Mouse (Mus musculus): Measurements from ENCODE around the gene Rgp1.

The Rgp1 gene

GRCm38 (mm10) chr4:43598650-43599380, 20.3 kb downstream of the Rgp1 start:
- ChIA-PET CTCF (interaction anchor here in 1 of 4 experiments (0.8 kb wide), 1 partner anchor 99 kb away, joined by 3 read pairs; the partner anchor contains the start of gene Arhgef39), POLR2A (interaction anchor here in 1 of 4 experiments (0.5 kb wide), 1 partner anchor 144 kb away, joined by 3 read pairs; no protein-coding TSS in a partner anchor)

- POLR2A ChIA-PET, result interaction anchor here in 2 of 4 experiments (1.0 kb wide), 2 partner anchors 21 to 69 kb away, joined by 3 read pairs; no protein-coding TSS in a partner anchor
- CTCF ChIA-PET, result interaction anchor here in 3 of 4 experiments (0.6 to 1.4 kb wide), 3 partner anchors 71 to 159 kb away, joined by 3 to 4 read pairs (median 3); no protein-coding TSS in a partner anchor
Measured at GRCm38 (mm10) chr4:43600195-43600934, 21.9 kb downstream of the Rgp1 start.

- POLR2A ChIA-PET, result interaction anchor here in 2 of 4 experiments (0.5 to 0.6 kb wide), 5 partner anchors 21 to 98 kb away, joined by 3 to 4 read pairs (median 3); partner anchors contain the start of gene Tln1 (in 1 of the 2)
- CTCF ChIA-PET, result interaction anchor here in 3 of 4 experiments (0.6 to 0.7 kb wide), 4 partner anchors 12 to 171 kb away, joined by 3 to 10 read pairs (median 4); no protein-coding TSS in a partner anchor
Measured at GRCm38 (mm10) chr4:43604099-43604498, 25.6 kb downstream of the Rgp1 start.

GRCm38 (mm10) chr4:43604751-43605685, 26.5 kb downstream of the Rgp1 start:
- ChIA-PET CTCF (interaction anchor here in 3 of 4 experiments (0.6 to 1.0 kb wide), 4 partner anchors 8 to 548 kb away, joined by 3 read pairs; no protein-coding TSS in a partner anchor), POLR2A (interaction anchor here in 1 of 4 experiments (0.5 kb wide), 1 partner anchor 45 kb away, joined by 3 read pairs; no protein-coding TSS in a partner anchor)

- POLR2A ChIA-PET, result interaction anchor here in 1 of 4 experiments (1.0 kb wide), 1 partner anchor 13 kb away, joined by 7 read pairs; no protein-coding TSS in a partner anchor
- CTCF ChIA-PET, result interaction anchor here in 1 of 4 experiments (0.6 to 0.7 kb wide), 2 partner anchors 7 to 158 kb away, joined by 3 read pairs; no protein-coding TSS in a partner anchor
Measured at GRCm38 (mm10) chr4:43612534-43612933, 34.0 kb downstream of the Rgp1 start.

- ChIA-PET CTCF (interaction anchor here in 1 of 4 experiments (0.7 kb wide), 1 partner anchor 8 kb away, joined by 3 read pairs; no protein-coding TSS in a partner anchor), POLR2A (interaction anchor here in 1 of 4 experiments (1.0 to 1.4 kb wide), 2 partner anchors 12 to 17 kb away, joined by 4 to 7 read pairs; no protein-coding TSS in a partner anchor)
Measured at GRCm38 (mm10) chr4:43613060-43613730, 34.7 kb downstream of the Rgp1 start.

GRCm38 (mm10) chr4:43620146-43620778, 41.7 kb downstream of the Rgp1 start:
- POLR2A ChIA-PET, result interaction anchor here in 2 of 4 experiments (0.6 kb wide), 2 partner anchors 13 to 58 kb away, joined by 3 to 5 read pairs; partner anchors contain the start of genes Creb3 (in 1 of the 2) and Tln1 (in 1 of the 2)

GRCm38 (mm10) chr4:43629106-43629817, 50.7 kb downstream of the Rgp1 start:
- ChIA-PET CTCF (interaction anchor here (0.5 to 3.5 kb wide), 69 partner anchors 8 to 328 kb away, joined by 3 to 26 read pairs (median 4); partner anchors contain the start of genes Olfr71 (in 2 of the 4), Tln1 (in 2 of the 4), Arhgef39 (in 1 of the 4) and Creb3 (in 1 of the 4)), POLR2A (interaction anchor here in 2 of 4 experiments (0.6 to 2.7 kb wide), 21 partner anchors 8 to 207 kb away, joined by 3 to 10 read pairs (median 4); partner anchors contain the start of genes Creb3 (in 2 of the 2), Gba2 (in 2 of the 2), Tln1 (in 2 of the 2) and Arhgef39 (in 1 of the 2))

More at GRCm38 (mm10) chr4:43620146-43620778, 41.7 kb downstream of the Rgp1 start:
- CTCF ChIA-PET, result interaction anchor here in 1 of 4 experiments (1.8 kb wide), 1 partner anchor 10 kb away, joined by 6 read pairs; no protein-coding TSS in a partner anchor

- ChIA-PET POLR2A (interaction anchor here in 3 of 4 experiments (0.5 to 2.7 kb wide), 27 partner anchors 7 to 246 kb away, joined by 3 to 10 read pairs (median 3); partner anchors contain the start of genes Creb3 (in 2 of the 3), Gba2 (in 2 of the 3), Tln1 (in 2 of the 3) and Arhgef39 (in 1 of the 3)), CTCF (interaction anchor here (0.5 to 3.5 kb wide), 77 partner anchors 9 to 327 kb away, joined by 3 to 26 read pairs (median 4); partner anchors contain the start of genes Olfr71 (in 2 of the 4), Tln1 (in 2 of the 4), Arhgef39 (in 1 of the 4) and Creb3 (in 1 of the 4))
Measured at GRCm38 (mm10) chr4:43630030-43630581, 51.6 kb downstream of the Rgp1 start.

GRCm38 (mm10) chr4:43630671-43631045, 52.1 kb downstream of the Rgp1 start:
- POLR2A ChIA-PET, result interaction anchor here in 3 of 4 experiments (0.5 to 2.7 kb wide), 19 partner anchors 12 to 245 kb away, joined by 3 to 10 read pairs (median 4); partner anchors contain the start of genes Creb3 (in 2 of the 3), Gba2 (in 2 of the 3), Tln1 (in 2 of the 3) and Arhgef39 (in 1 of the 3)
- CTCF ChIA-PET, result interaction anchor here (0.5 to 3.5 kb wide), 61 partner anchors 10 to 327 kb away, joined by 3 to 26 read pairs (median 4); partner anchors contain the start of genes Olfr71 (in 2 of the 4), Arhgef39 (in 1 of the 4), Creb3 (in 1 of the 4) and Gba2 (in 1 of the 4)

- POLR2A ChIA-PET, result interaction anchor here in 3 of 4 experiments (0.6 to 2.7 kb wide), 12 partner anchors 10 to 205 kb away, joined by 3 to 8 read pairs (median 4); partner anchors contain the start of genes Creb3 (in 1 of the 3) and Tln1 (in 1 of the 3)
Measured at GRCm38 (mm10) chr4:43631046-43631955, 52.8 kb downstream of the Rgp1 start, which contains the start of gene Npr2. Gene Npr2, plus strand, starts transcription at chr4:43631935.

GRCm38 (mm10) chr4:43631956-43632920, 53.7 kb downstream of the Rgp1 start:
- CTCF ChIA-PET, result interaction anchor here in 3 of 4 experiments (0.6 to 3.5 kb wide), 13 partner anchors 24 to 337 kb away, joined by 3 to 26 read pairs (median 5); partner anchors contain the start of genes Creb3 (in 1 of the 3), Gba2 (in 1 of the 3), Hint2 (in 1 of the 3) and Rgp1 (in 1 of the 3)
- POLR2A ChIA-PET, result interaction anchor here in 3 of 4 experiments (0.7 to 2.4 kb wide), 8 partner anchors 9 to 164 kb away, joined by 3 to 7 read pairs (median 4); partner anchors contain the start of gene Tln1 (in 1 of the 3)

More at GRCm38 (mm10) chr4:43631046-43631955, 52.8 kb downstream of the Rgp1 start, which contains the start of gene Npr2:
- CTCF ChIA-PET, result interaction anchor here (0.6 to 3.5 kb wide), 25 partner anchors 18 to 338 kb away, joined by 3 to 26 read pairs (median 5); partner anchors contain the start of genes Creb3 (in 1 of the 4), Gba2 (in 1 of the 4), Hint2 (in 1 of the 4) and Olfr157 (in 1 of the 4)

Measured in embryonic stem cell, embryonic (primary cell).